Mouse (Mus musculus) liver, embryonic 13.5 days (tissue): ENCODE results near the gene Ndufa7. TPM values are rescaled to one million over a fixed set of nuclear protein-coding genes. Genes with fewer than 3 reads are reported as not detected.

Source experiments
- ATAC-seq: fragments of 200-750 bp; cut with Nextera tagmentation; 2 replicates; pipeline ENCODE4 v1.8.0; 2017; ENCODE audit warnings: low read depth, mild to moderate bottlenecking, moderate number of reproducible peaks, moderate library complexity
- DNase-seq: peaks from one replicate; pipeline ENCODE4 v3.0.0; 2022
- H3K27ac ChIP-seq: fragments of 300-500 bp; sonication (generic); 2 replicates; pipeline ENCODE4 v1.5.1; 2015; ENCODE audit warnings: moderate library complexity, mild to moderate bottlenecking, inconsistent platforms
- H3K27me3 ChIP-seq: fragments of 300-500 bp; sonication (generic); 2 replicates; pipeline ENCODE4 v1.6.1; 2015; ENCODE audit warnings: mild to moderate bottlenecking, inconsistent platforms
- H3K36me3 ChIP-seq: fragments of 300-500 bp; sonication (generic); 2 replicates; pipeline ENCODE4 v1.6.1; 2015; ENCODE audit warnings: mild to moderate bottlenecking, inconsistent platforms
- H3K4me1 ChIP-seq: fragments of 300-500 bp; sonication (generic); replicated peaks from 2 replicates; pipeline ENCODE4 v1.6.1; 2015; ENCODE audit warnings: inconsistent platforms
- H3K4me2 ChIP-seq: fragments of 300-500 bp; sonication (generic); 2 replicates; pipeline ENCODE4 v1.6.1; 2015; ENCODE audit warnings: inconsistent platforms, mild to moderate bottlenecking, moderate library complexity
- H3K4me3 ChIP-seq: fragments of 300-500 bp; sonication (generic); replicated peaks from 2 replicates; pipeline ENCODE4 v1.5.1; 2015; ENCODE audit warnings: mild to moderate bottlenecking, inconsistent platforms
- H3K9ac ChIP-seq: fragments of 300-500 bp; sonication (generic); 2 replicates; pipeline ENCODE4 v1.6.1; 2015; ENCODE audit warnings: mild to moderate bottlenecking, inconsistent platforms
- H3K9me3 ChIP-seq: fragments of 300-500 bp; sonication (generic); replicated peaks from 2 replicates; pipeline ENCODE4 v1.6.1; 2016; ENCODE audit warnings: inconsistent platforms
- whole genome bisulfite sequencing: fragments of 180-500 bp; shearing (Covaris S2); methylation state at CpG from one replicate; pipeline ENCODE4 v1.1.7; 2015; ENCODE audit not compliant: insufficient replicate concordance; 5-methylcytosine and 5-hydroxymethylcytosine counted together
- polyA plus RNA-seq: library from polyadenylated mRNA; unstranded; fragments of >200 nt; fragmentation: Nextera tagmentation; extraction: Ambion mirVana; gene quantifications from 2 replicates; pipeline ENCODE4 v1.2.1, GENCODE M21; 2015

Ndufa7 gene
- 250 and 284 TPM in 2 replicates for polyA plus RNA-seq

GRCm38 (mm10) chr17:33824084-33824996, at the start of gene Ndufa7, which contains the start of gene Rps28:
Gene Ndufa7, plus strand, starts transcription at chr17:33824572.
Gene Rps28, minus strand, starts transcription at chr17:33824562.
- under 1% methylated on average over 51 of the region's 51 CpGs for WGBS
- ATAC-seq (peak; percentile 88), DNase-seq (peak; percentile 98)
- Histone ChIP-seq H3K36me3 (peaks cover 46% of the 10 kb centered on the region), H3K4me2 (peak within 1 kb of the TSS; percentile 82), H3K27ac (peak within 1 kb of the TSS; percentile 85), H3K9me3 (no peaks in the 10 kb centered on the region), H3K4me3 (peak within 1 kb of the TSS; percentile 86), H3K9ac (peak within 1 kb of the TSS; percentile 89), H3K27me3 (no peaks in the 10 kb centered on the region), H3K4me1 (peaks cover 73% of the 10 kb centered on the region)

GRCm38 (mm10) chr17:33774573-33775155, 49.7 kb upstream of the Ndufa7 start:
- no peak for ATAC-seq
- H3K4me2 ChIP-seq = no peak overlapping the region
- DNase-seq = no peak
- H3K36me3 ChIP-seq = peaks cover 42% of the 10 kb centered on the region
- no peaks in the 10 kb centered on the region for H3K9me3 ChIP-seq
- no peak overlapping the region for H3K27ac ChIP-seq
- peaks cover 24% of the 10 kb centered on the region for H3K4me1 ChIP-seq
- no peak overlapping the region for H3K9ac ChIP-seq
- WGBS = 82% methylated on average over 8 of the region's 8 CpGs
- no peak overlapping the region for H3K4me3 ChIP-seq
- H3K27me3 ChIP-seq = no peaks in the 10 kb centered on the region; the same call in 1 of the 2 replicates

GRCm38 (mm10) chr17:33775287-33775686, 49.1 kb upstream of the Ndufa7 start:
- Histone ChIP-seq H3K9ac (no peak overlapping the region), H3K27ac (no peak overlapping the region), H3K4me2 (no peak overlapping the region), H3K36me3 (peaks cover 42% of the 10 kb centered on the region), H3K27me3 (no peaks in the 10 kb centered on the region), H3K4me3 (no peak overlapping the region), H3K4me1 (peaks cover 30% of the 10 kb centered on the region), H3K9me3 (no peaks in the 10 kb centered on the region)
- ATAC-seq (no peak), DNase-seq (no peak)
- 89% methylated on average over 4 of the region's 4 CpGs for WGBS

GRCm38 (mm10) chr17:33779271-33779966, 45.0 kb upstream of the Ndufa7 start:
- Histone ChIP-seq H3K4me2 (peak overlapping the region; percentile 87), H3K27me3 (0 out of 2 replicates have a peak, but pooled peaks cover 3% of the 10 kb centered on the region), H3K9ac (peak overlapping the region; percentile 71), H3K4me1 (peaks cover 53% of the 10 kb centered on the region), H3K27ac (peak overlapping the region; percentile 77), H3K36me3 (peaks cover 42% of the 10 kb centered on the region), H3K4me3 (peak overlapping the region; percentile 66), H3K9me3 (no peaks in the 10 kb centered on the region)
- DNase-seq (no peak), ATAC-seq (peak; percentile 30; the same call in 1 of the 2 replicates)
- 38% methylated on average over 9 of the region's 9 CpGs for WGBS

- ATAC-seq (no peak), DNase-seq (no peak)
- Histone ChIP-seq H3K27me3 (0 out of 2 replicates have a peak, but pooled peaks cover 7% of the 10 kb centered on the region), H3K4me3 (peak overlapping the region; percentile 66), H3K9ac (peak overlapping the region; percentile 71; the same call in 1 of the 2 replicates), H3K36me3 (peaks cover 39% of the 10 kb centered on the region), H3K4me2 (peak overlapping the region; percentile 87), H3K4me1 (peaks cover 49% of the 10 kb centered on the region), H3K9me3 (no peaks in the 10 kb centered on the region), H3K27ac (peak overlapping the region; percentile 77; the same call in 1 of the 2 replicates)
- 65% methylated on average over 5 of the region's 5 CpGs for WGBS
Measured at GRCm38 (mm10) chr17:33779967-33780295, 44.4 kb upstream of the Ndufa7 start.

GRCm38 (mm10) chr17:33780431-33780830, 43.9 kb upstream of the Ndufa7 start:
- no peak for DNase-seq
- peak overlapping the region; percentile 71 for H3K9ac ChIP-seq
- ATAC-seq = no peak
- peak overlapping the region; percentile 77 for H3K27ac ChIP-seq
- H3K36me3 ChIP-seq = peaks cover 34% of the 10 kb centered on the region
- H3K9me3 ChIP-seq = no peaks in the 10 kb centered on the region
- peak overlapping the region; percentile 87 for H3K4me2 ChIP-seq
- H3K4me1 ChIP-seq = peaks cover 46% of the 10 kb centered on the region
- H3K27me3 ChIP-seq = 0 out of 2 replicates have a peak, but pooled peaks cover 11% of the 10 kb centered on the region
- 18% methylated on average over 5 of the region's 5 CpGs for WGBS
- peak overlapping the region; percentile 66 for H3K4me3 ChIP-seq

GRCm38 (mm10) chr17:33781124-33781977, 43.0 kb upstream of the Ndufa7 start, which contains the start of gene Angptl4:
Gene Angptl4, minus strand, starts transcription at chr17:33781830.
- Histone ChIP-seq H3K4me2 (peak within 1 kb of the TSS; percentile 87), H3K36me3 (peaks cover 25% of the 10 kb centered on the region), H3K4me1 (peaks cover 46% of the 10 kb centered on the region), H3K9me3 (no peaks in the 10 kb centered on the region), H3K27me3 (0 out of 2 replicates have a peak, but pooled peaks cover 11% of the 10 kb centered on the region), H3K9ac (peak within 1 kb of the TSS; percentile 71), H3K27ac (peak within 1 kb of the TSS; percentile 77), H3K4me3 (peak within 1 kb of the TSS; percentile 66)
- ATAC-seq (peak; percentile 87), DNase-seq (peak; percentile 68)
- 1% methylated on average over 50 of the region's 50 CpGs for WGBS

- DNase-seq = no peak
- no peak overlapping the region for H3K27ac ChIP-seq
- H3K36me3 ChIP-seq = peaks cover 18% of the 10 kb centered on the region
- no peak for ATAC-seq
- 0 out of 2 replicates have a peak, but pooled peaks cover 11% of the 10 kb centered on the region for H3K27me3 ChIP-seq
- H3K4me1 ChIP-seq = peaks cover 46% of the 10 kb centered on the region
- 37% methylated on average over 4 of the region's 4 CpGs for WGBS
- H3K4me3 ChIP-seq = peak overlapping the region; percentile 66
- H3K9me3 ChIP-seq = no peaks in the 10 kb centered on the region
- H3K4me2 ChIP-seq = peak overlapping the region; percentile 87
- peak overlapping the region; percentile 71 for H3K9ac ChIP-seq
Measured at GRCm38 (mm10) chr17:33782067-33782466, 42.3 kb upstream of the Ndufa7 start.

- H3K4me3 ChIP-seq = no peak overlapping the region
- ATAC-seq = no peak
- no peaks in the 10 kb centered on the region for H3K9me3 ChIP-seq
- peaks cover 4% of the 10 kb centered on the region for H3K36me3 ChIP-seq
- no peak overlapping the region for H3K27ac ChIP-seq
- H3K4me1 ChIP-seq = peaks cover 43% of the 10 kb centered on the region
- 0 out of 2 replicates have a peak, but pooled peaks cover 11% of the 10 kb centered on the region for H3K27me3 ChIP-seq
- no peak overlapping the region for H3K4me2 ChIP-seq
- no peak overlapping the region for H3K9ac ChIP-seq
- DNase-seq = no peak
Measured at GRCm38 (mm10) chr17:33783408-33783807, 41.0 kb upstream of the Ndufa7 start.

- H3K27me3 ChIP-seq = 0 out of 2 replicates have a peak, but pooled peaks cover 11% of the 10 kb centered on the region
- H3K4me2 ChIP-seq = no peak overlapping the region
- no peak for ATAC-seq
- 58% methylated on average over 2 of the region's 2 CpGs for WGBS
- H3K9ac ChIP-seq = no peak overlapping the region
- no peak overlapping the region for H3K27ac ChIP-seq
- no peak overlapping the region for H3K4me3 ChIP-seq
- peaks cover 31% of the 10 kb centered on the region for H3K4me1 ChIP-seq
- no peak for DNase-seq
- H3K36me3 ChIP-seq = no peaks in the 10 kb centered on the region
- no peaks in the 10 kb centered on the region for H3K9me3 ChIP-seq
Measured at GRCm38 (mm10) chr17:33784939-33785338, 39.4 kb upstream of the Ndufa7 start.
